Mouse (Mus musculus) retina, adult 2 months (tissue): ENCODE data around the gene Npas3.

ENCODE experiments used
- DNase-seq: peaks from one replicate; pipeline ENCODE4 v3.0.0-alpha.2; 2012; ENCODE audit warnings: low read depth, low spot score

Npas3 gene

DNA sequence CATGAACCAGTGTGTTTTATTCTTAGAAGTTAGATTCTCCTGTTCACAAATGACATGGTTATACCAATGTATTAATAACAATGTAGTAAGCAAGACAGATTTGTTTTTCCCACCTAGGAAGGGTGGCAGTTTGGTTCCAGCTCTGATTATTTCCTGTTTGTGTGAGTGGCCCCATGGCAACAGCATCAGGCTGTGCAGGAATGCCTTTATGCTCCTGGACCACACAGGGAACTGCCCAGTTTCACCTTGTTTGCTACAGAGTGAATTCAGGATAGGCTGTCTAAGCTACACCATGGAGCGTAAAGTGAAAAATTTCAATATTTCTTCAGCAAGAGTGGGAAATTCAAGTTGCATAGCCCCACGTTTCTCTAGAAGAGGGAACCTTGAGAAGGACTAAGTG lies 162.2 kb downstream of the Npas3 start:
- no peak for DNase-seq

DNA sequence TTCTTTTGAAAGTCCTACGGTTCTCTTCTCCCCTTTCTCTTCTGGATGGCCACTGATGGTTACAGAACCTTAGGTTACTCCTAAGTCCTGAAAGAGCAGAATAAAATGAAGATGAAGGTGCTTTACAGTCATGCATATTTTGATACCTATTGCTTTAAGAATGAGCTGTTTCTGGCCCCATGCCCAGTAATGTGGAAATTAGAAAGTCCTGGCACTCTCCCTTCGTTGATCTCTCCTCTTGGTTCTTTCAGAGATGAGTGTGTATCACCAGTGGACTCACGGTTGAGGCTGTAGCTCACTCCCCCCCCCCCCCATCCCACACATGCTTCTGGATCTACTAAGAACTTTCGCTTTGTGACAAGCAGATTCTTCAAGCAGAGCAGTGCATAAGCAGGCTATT lies 167.6 kb downstream of the Npas3 start:
- no peak for DNase-seq

DNA sequence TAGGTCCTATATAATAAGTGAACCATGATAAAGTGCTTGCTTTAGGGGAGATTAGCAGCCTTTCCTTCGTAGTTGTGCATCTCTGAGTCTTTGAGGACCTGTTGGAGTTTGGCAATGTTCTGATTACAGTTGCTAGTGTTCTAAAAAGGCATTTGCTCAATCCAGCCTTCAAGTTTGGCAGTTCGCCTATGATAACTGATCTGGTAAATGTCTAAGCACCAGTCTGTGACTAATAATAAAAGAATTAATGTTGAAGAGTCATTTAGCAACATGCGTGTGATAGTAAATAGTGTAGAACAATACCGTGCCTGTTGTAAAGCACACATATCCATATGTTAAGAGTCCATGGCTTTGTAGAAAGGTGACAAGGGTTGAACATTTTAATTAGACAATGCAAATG lies 173.2 kb downstream of the Npas3 start:
- no peak for DNase-seq

DNA sequence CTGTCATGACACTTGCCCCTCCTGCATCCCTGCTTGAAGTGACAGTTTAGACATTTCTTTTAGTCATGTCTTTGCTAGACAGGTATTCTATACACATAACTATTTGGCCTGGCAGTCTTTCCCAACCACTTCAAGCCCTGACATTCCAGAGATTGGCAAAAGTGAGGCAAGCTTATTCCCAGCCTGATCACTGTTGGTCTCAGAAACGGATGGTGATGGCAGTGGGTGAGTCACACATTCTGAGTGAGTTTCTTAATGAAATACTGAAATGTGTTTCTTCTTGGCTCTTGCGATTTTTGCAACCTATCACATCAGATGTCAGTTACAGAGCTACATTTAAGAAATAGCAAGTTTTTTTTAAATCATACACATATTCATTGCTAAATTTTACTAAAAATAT lies 175.2 kb downstream of the Npas3 start:
- no peak for DNase-seq

DNA sequence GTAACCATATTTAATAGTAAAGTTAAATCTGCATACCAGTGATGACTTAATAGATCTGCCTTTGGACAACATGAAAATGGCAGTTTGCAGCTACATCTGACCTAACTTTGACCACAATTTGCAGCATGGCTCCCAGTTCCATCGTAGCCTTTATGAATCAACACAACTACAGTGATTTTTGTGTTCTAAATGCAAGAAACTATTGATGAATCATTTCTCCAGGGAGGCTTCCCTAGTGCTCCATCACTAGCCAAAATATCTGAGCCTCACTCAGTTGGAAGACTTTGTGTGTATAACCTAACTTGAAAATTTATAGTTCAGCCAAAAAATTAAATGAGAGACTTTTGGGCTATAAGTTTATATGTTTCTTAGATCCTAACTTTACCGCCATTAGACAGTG lies 177.5 kb downstream of the Npas3 start:
- no peak for DNase-seq

DNA sequence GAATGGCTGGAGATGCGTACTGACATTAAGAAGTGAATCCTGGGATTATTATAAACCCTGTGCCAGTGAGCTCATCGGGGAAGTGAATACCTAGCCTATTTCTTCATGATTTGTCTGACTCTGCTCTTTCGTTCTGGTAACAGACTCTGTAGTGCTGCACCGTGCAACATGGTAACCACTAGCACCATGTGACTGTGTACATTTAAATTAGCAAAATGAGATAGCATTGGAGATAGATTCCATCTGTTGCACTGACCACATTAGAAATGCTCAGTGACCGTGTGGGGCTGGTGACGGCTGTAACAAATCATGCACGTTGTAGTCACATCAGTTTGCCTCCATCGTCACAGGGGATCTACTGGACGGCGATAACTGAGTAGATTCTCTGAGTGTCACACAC lies 178.7 kb downstream of the Npas3 start:
- no peak for DNase-seq

DNA sequence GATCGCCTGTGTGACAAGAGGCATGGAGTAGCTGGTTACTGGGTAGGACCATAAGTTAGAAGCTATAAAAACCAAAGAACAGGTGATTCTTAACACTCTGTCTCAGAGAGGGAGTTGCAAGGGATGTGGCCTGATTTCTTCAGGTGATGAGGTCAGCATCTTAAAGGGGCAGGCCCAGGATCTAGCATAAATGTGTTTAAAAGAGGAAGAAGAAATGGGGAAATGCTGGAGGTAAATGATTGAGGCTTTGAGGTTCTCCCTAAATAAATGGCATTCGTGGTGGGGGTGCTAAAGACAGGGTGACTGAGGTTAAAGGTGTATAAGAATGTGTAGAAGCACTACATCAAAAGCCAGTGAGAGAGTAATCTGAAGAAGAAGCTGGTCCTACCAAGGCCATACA lies 193.6 kb downstream of the Npas3 start:
- DNase-seq = no peak

DNA sequence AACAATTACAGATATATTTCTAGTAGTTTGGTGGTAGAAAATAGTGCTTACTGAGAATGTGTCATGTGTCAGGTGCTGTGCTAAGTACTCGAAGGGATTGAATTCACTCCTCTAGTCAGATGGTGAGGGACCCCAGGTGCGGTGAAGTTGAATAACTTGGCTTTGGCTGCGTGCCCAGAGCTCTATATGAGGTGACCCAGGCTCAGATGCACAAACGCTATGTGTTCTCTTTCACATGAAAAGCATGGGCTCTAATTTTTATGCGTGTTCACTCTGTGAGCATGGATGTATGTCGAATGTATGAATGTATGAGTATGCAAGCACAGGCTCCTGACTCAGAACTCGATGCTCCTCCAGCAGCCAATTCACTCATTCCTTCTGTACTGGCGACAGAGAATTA lies 199.0 kb downstream of the Npas3 start:
- no peak for DNase-seq

DNA sequence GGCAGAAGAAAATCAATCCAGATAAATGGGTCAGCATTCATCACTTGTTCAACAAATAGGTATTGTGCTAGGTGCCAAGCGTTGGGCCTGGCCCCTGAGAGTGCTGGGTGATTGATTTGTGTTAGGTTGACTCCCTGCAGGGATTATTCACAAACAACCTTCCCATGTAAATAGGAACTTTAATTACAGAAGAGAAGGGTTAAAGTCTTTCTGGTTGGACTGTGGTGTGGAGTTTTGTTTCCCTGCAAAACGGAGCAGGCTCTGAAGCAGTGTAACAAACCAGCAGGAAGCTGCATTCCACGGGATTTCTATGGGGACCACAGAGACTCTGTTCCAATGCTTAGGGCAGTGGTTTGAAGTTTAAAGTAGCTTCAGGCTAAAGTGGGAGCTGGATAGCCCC lies 199.6 kb downstream of the Npas3 start:
- no peak for DNase-seq

DNA sequence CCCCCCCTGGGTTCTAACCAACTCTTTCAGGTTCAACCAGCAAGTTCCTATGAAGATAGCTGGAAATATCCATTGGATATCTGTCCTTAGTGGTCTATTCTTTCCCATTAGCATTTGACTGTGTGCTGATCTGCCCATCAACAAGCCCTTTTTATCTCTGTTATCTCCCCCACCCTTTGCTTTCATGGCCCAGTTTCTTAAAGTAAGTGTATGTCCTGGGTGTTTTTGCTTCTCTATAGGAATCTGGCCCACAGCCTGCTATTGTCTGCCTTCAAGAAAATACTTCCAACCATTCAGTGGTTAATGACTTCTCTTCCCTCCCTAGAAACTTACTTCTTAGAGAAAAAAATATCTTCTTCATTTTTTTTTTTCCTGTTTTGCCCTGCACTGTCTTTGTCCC lies 219.1 kb downstream of the Npas3 start:
- DNase-seq = no peak

DNA sequence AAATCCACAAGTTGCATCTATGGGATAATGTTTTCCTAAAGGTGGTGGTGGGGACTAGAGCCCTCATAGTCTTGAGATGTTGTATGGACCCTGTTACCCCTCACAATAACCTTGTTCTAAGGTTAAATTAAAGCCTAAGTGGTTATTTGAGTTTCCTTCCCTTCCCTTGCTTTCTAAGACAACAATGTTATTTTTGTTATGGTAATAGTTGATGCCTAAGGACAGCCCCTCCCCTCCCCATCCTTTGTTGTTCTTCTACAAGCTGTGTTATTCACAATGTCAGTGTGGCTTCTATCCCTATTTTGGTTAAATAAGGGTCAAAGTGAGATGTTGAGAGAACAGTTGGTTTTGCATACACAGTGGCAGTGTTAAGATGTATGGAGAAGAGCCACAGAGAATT lies 226.0 kb downstream of the Npas3 start:
- DNase-seq = no peak

DNA sequence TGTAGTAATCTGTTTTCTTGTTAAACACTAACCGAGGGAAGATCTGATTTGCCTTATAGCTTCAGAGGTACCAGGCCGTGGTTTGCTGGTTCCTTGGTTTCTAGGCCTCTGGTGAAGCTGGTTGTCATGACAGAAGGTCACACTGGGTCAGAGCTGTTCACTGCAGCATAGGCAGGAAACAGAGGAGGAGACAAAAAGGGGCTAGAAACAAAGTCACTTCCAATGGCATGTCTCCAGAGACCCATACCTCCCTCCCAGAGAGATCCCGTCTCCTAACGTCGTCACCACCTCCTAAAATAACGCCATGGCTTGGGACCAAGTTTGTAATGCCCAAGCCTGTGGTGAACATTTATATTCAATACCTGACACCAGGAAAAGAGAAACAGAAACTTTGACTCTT lies 236.4 kb downstream of the Npas3 start:
- no peak for DNase-seq

DNA sequence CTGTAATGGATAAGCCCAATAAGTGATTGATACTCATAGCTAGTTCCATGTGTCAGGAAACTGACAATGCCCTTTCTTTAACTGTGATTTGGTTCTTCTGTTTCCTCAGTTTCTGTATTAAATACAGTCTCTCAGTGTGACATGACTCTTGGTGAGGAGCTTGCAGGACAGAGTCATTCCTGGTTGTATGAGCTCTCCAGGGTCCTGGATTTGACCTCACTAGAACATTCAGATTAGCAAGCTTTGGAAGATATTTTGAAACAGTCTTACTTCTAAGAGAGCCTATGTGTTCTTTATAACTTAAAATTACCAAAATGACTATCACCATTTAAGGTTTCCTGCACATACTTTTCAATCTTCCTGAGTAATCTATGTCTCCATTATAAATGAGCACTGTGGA lies 247.9 kb downstream of the Npas3 start:
- no peak for DNase-seq

DNA sequence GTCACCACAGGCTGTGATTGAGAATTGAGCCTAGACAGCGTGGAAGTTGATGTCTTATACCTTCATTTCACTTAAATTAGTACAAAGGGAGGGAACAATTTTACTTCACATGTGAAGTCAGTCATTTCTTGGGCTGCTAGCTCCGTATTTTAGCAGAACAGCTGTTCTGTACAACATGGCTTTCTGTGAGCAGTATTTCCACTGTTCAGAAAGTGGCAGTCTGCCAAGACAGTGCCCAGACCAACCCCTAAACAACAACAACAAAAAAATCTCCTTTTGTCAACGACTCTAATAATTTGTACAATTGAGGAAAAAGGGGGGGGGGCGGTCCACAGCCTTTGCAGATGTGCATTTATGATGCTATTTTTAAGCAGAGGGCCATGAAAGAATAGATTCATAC lies 266.4 kb downstream of the Npas3 start:
- DNase-seq = no peak

DNA sequence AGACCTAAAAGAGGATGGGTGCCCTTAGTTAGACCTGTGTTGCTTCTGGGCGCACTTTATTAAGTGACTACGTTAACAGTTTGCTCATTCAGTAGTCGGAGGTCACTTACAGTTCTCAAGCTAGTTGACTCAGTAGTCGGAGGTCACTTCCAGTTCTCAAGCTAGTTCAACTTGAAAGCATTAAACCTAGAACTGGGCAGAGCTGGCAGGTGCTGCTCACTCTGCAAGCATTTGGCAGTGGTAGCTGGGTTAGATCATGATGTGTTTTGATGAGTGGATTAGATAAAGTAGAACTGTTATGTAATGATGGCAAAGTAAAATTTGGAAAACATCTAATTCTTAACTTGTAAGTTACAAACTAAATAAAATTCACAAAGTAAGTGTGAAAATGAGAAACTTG lies 271.1 kb downstream of the Npas3 start:
- no peak for DNase-seq

DNA sequence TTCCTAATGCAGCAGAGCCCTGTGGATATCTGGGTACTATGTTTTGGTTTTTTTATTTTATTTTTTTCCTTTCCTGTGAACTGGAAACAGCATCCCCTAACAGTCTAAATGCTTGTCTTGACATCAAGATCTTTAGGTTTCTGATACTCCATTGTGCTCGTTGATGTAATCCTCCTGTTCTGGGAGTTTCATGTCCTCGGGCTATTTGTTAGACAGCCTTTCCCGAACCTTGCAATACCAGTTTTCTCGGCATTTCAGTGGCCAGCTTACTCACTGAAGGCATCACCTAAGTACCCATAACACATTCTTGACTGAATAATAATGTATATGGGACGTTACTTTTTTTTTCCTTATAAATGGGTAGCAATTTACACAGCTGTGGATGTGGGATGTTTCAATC lies 274.2 kb downstream of the Npas3 start:
- DNase-seq = no peak

DNA sequence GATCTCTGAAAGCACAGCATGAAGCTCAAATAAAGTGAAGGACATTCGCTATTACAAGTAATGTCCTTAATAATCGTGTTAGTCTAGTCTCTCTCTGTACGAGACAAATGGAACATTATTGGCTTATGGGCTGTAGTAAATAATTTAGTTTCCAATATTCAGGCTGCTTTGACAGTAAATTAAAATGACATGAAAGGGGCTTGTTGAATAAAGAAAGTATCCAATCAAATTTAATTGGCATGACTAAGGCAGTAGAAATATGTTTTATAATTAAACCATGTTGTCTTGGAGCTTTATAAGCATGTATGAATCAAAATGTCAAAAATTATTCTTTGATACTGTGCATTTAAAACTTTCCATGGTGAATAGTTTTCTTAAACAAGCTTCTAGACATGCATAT lies 278.6 kb downstream of the Npas3 start:
- DNase-seq = no peak

DNA sequence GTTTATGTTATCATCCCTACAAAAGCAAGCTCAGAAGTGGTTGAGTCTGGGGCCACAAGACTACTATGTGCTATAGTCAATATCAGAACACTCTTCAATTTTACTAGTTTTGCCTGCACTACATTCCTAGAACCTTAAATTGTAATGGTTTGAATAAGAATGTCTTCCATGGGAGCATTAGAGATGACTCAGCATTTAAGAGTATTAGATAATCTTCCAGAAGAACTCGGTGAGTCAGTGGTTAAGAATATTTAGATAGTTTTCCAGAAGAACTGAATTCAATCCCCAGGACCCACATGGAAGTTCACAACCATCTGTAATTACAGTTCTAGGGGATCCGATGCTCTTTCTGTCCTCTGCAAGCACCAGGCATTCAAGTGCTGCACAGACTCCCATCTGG lies 280.9 kb downstream of the Npas3 start:
- DNase-seq = no peak

DNA sequence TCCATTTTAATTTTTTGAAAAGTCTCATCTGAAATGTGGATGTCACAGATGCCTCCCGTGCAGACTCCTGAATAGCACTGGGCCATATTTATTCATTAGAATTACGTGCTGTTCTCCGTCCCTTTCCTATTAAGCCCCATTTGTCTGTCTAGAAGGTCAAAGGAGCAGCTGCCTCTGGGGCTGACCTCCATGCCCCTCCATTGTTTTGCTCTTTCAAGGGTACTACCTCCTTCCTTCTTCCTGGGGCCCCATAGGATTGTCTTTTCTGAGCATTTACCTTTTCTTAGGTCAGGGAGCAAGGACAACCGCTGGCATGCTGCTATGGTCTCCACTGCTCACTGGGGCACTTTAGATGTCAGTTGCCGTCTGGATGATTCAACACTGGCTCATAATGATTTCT lies 288.3 kb downstream of the Npas3 start:
- DNase-seq = no peak

DNA sequence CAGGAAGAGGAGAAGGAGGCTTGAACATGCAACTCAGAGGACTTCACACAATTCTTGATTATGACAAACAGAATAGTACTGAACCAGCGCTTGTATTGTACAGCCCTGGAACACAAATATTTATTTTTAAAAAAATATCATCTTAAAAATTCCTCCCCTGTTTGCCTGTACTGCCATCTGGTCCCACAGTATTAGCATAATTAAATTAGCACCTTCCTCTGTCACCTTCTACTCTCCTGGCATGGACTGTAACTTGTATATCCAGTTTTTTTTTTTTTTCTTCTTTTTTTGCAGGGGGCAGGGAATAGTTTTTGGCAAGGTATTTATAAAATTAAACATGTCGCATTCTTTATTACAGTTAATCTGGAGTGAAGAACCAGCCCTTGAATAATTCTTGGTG lies 307.9 kb downstream of the Npas3 start:
- DNase-seq = no peak

DNA sequence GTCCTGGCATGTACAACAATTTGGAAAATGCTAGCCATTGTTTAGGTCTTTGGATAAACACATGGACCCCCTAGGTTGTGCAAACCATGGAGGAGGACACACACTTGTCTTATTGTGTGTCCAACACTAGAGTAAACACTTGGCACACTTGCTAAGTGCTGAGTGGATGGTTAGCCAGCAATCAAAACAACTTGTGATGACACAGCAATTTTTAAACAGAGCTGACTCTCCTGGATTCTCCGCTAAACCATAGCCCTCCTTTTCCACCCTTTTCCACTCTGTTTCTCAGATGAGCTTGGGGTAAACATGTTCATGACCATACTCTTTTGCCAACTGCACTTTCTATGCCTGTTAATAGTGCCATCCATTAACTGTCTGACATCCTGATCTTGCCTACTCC lies 309.8 kb downstream of the Npas3 start:
- DNase-seq = no peak

DNA sequence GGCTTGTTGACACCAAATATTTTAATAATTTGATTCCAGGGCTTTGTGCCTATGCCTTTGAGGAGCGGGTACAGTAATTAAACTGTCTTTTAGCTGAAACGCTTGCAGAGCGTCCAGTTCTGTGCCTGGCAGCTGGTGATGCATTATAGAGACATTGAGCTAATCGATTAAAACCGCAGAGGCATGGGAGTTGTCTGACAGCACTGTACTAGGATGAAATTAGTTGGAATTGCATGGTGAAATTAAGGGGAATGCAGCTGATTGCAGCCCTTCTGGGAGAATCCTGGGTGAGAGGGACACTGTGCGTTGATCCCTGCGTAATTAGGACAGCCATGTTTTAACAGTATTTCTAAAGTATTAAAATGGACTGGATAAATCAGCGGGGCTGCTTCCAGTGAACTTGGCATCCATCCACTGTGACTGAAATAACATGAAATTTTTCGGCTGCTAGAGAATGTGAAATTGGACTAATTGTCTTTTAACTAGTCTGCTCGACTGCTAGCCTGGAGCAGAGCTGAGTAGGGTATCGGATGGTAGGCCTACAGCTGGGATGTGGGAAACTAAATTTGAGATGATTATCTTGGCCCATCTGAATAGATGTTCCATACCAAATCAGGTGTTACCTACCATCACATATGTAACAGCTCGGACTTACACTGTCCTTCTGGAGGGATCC lies 318.4 kb downstream of the Npas3 start:
- no peak for DNase-seq

DNA sequence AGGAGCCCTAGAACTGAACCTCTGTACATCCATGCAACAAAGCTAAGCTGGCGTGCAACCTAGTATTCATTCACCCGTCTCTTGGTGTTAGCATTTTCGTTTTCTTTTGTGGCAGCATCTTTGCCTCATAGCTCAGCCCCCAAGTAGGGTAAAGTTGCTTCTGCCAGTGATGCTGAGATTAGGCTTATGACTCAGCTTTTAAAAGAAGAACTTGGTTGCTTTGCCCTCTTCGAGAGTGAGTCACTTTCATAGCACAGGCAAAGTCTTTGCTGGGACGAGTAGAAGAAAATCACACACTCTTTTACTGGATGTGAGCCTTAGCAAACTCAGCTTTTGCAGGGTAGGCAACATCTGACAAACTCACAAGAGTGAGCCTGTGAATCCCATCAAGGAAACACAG lies 332.7 kb downstream of the Npas3 start:
- DNase-seq = no peak

DNA sequence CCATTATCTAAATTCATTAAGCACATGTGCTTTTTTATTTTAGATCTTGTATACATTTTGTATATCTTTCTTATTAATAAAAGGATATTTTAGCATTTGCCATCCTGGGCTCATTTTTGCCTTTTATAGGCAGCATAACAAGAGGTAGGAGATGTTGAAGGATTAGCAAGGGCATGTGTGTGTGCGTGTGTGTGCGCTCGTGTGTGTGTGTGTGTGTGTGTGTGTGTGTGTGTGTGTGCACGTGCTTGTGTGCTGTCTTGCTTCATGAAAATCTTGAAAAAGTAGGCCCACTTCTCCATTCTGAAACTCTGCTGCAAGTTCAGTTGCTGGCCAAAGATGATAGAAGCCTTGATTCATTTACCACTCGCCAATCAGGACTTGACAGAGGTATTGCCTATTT lies 338.8 kb downstream of the Npas3 start:
- DNase-seq = no peak
